Mouse (Mus musculus) C2C12 (cell line): ENCODE measurements around the gene Tmem63b.

Experiments used
- CTCF ChIP-seq: IDR thresholded peaks from one replicate; pipeline ENCODE4 v1.5.1; 2011; ENCODE audit not compliant: control insufficient read depth, insufficient read depth, insufficient read length
- MYOD1 ChIP-seq: IDR thresholded peaks from one replicate; pipeline ENCODE4 v1.6.1; 2011; ENCODE audit warnings: low read depth; ENCODE audit not compliant: control insufficient read depth, insufficient read length
- USF1 ChIP-seq: IDR thresholded peaks from one replicate; pipeline ENCODE4 v1.6.1; 2011; ENCODE audit warnings: low read depth, mild to moderate bottlenecking, control low read depth, moderate library complexity

- no peak for TF ChIP-seq CTCF
- TF ChIP-seq MYOD1: no peak
- no peak for TF ChIP-seq USF1
Measured at GRCm38 (mm10) chr17:45664608-45665007, 22.1 kb downstream of the Tmem63b start.
